8 mouse cellular contexts compared by ENCODE assay signal in genomic region chr8:10898562-10899527, GRCm38 (mm10).
DNase-seq lines count a peak whose midpoint lies in the region; ATAC-seq and TF ChIP-seq lines count a peak whose summit lies in the region.

No protein-coding gene starts in this region.

- H3K4me1 ChIP-seq in forebrain, embryonic 14.5 days (ENCODE audit: control insufficient read depth, insufficient read depth, low read length) = peaks cover 14% of the 10 kb centered on the region
- peaks cover 34% of the 10 kb centered on the region for H3K4me1 ChIP-seq in midbrain, embryonic 12.5 days

- H3K9me3 ChIP-seq in forebrain, embryonic 14.5 days (replicated peaks; ENCODE audit: control insufficient read depth, low read length) = no peaks in the 10 kb centered on the region
- H3K9me3 ChIP-seq in midbrain, embryonic 12.5 days = no peaks in the 10 kb centered on the region

- H3K27ac ChIP-seq in forebrain, embryonic 14.5 days (ENCODE audit: low read depth, low read length) = no peak overlapping the region
- H3K27ac ChIP-seq in layer of hippocampus, adult 2 months = peak overlapping the region; percentile 94
- H3K27ac ChIP-seq in midbrain, embryonic 12.5 days (replicated peaks) = peak overlapping the region; percentile 52

- H3K4me3 ChIP-seq in forebrain, embryonic 14.5 days (ENCODE audit: low read depth, low read length) = no peak overlapping the region
- H3K4me3 ChIP-seq in layer of hippocampus, adult 2 months = no peak overlapping the region
- peak overlapping the region; percentile 7; the same call in 1 of the 2 replicates for H3K4me3 ChIP-seq in midbrain, embryonic 12.5 days

- no peaks in the 10 kb centered on the region for H3K36me3 ChIP-seq in forebrain, embryonic 14.5 days (ENCODE audit: control insufficient read depth, insufficient read depth, low read length)
- H3K36me3 ChIP-seq in midbrain, embryonic 12.5 days = no peaks in the 10 kb centered on the region

- TF ChIP-seq CTCF in layer of hippocampus, adult 2 months (conservative IDR thresholded peaks at IDR 0.05) = no peak

- intact Hi-C loops in left cerebral cortex, postnatal 10 days (cut with DNase I) = no loop called here

- peak overlapping the region; percentile 41 for H3K4me2 ChIP-seq in forebrain, embryonic 14.5 days (ENCODE audit: low read length)
- peak overlapping the region; percentile 43 for H3K4me2 ChIP-seq in midbrain, embryonic 12.5 days (replicated peaks)

- 23% methylated on average over 16 of the region's 16 CpGs for WGBS in forebrain, embryonic 14.5 days
- 11% methylated on average over 16 of the region's 16 CpGs for WGBS in midbrain, embryonic 12.5 days

- H3K9ac ChIP-seq in forebrain, embryonic 14.5 days (ENCODE audit: low read length) = no peak overlapping the region
- no peak overlapping the region; the same call in 1 of the 2 replicates for H3K9ac ChIP-seq in midbrain, embryonic 12.5 days (replicated peaks)

- peak; percentile 11 to 50 for DNase-seq in left cerebral cortex, postnatal 10 days (ENCODE audit: extremely low spot score in 1 of 2, low spot score in 2 of 2)
- DNase-seq in left cerebral cortex, adult 9 months (ENCODE audit: low spot score in 2 of 2) = no peak
- DNase-seq in forebrain, embryonic 14.5 days (ENCODE audit: low spot score) = peak; percentile 36
- peak; percentile 46 to 60 for DNase-seq in layer of hippocampus, adult 2 months (ENCODE audit: low spot score in 2 of 2)
- DNase-seq in adrenal gland, postnatal 25 days = no peak
- DNase-seq in right cerebral cortex, postnatal 14 days = no peak
- no peak for DNase-seq in urinary bladder, postnatal 14 days (ENCODE audit: low spot score)

- ATAC-seq in forebrain, embryonic 14.5 days = no peak
- ATAC-seq in midbrain, embryonic 12.5 days (ENCODE audit: low FRiP score, low read depth) = no peak; the same call in 1 of the 2 replicates

- no peaks in the 10 kb centered on the region for H3K27me3 ChIP-seq in forebrain, embryonic 14.5 days (replicated peaks; ENCODE audit: control insufficient read depth, insufficient read depth, low read length)
- H3K27me3 ChIP-seq in midbrain, embryonic 12.5 days = peaks cover 11% of the 10 kb centered on the region

Comparison
In these comparisons a context has a peak if more than half of its experiments do, and no peak if none do; other contexts are left out.
1. DNase-seq: peak in left cerebral cortex, postnatal 10 days (2 of 2), forebrain, embryonic 14.5 days (single experiment) and layer of hippocampus, adult 2 months (2 of 2); none in left cerebral cortex, adult 9 months (0 of 2), adrenal gland, postnatal 25 days (single experiment), right cerebral cortex, postnatal 14 days (single experiment) and urinary bladder, postnatal 14 days (single experiment).